Mouse (Mus musculus): Measurements from ENCODE around the gene Morn1.

Gene Morn1

DNA sequence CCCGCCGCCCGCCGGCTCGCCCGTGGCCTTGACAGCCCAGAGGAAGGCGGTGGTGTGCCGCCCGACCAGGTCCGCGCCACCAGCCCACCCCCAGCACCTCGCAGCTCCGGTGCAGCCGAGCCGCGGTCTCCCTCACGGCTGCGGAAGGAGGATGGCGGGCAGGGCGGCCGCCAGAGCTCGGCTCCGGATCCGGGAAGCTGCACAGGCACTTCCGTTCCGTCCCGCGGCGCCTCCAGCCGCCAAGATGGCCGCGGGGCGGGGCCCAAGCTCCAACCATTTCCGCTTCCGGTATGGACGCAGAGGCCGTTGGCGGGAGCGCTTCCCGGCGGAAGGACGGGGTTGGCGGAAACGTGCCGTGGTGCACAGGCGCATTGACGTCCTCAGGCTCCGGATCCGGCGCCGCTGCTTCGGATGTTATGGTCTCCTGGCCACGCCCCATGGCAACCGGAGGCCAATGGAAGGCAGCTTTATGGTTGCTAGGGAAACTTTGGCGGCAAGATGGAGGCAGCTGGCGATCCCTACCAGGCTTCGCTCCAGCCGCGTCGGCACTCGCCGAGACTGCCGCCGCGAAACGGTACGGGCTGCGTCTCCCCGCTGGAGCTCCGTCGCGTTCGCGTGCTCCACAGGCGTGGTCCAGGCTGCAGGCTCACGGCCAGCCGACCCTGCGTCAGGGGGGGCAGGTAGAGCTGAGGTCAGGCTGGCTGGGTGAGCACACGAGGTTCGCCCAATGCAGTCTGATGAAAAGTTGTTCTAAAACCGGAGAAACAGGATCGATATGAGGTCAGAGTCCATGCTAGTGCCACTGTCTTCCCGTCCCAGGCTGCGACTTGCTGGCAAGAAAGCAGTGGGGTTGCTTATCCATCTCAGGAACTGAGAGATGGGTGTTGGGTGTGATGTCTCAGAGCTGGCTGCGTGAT is at the start of gene Morn1, which contains the start of gene Rer1:
Gene Morn1, plus strand, starts transcription at position 470 of the 917 bp plus-strand sequence.
Gene Rer1, minus strand, starts transcription at position 275 of the 917 bp plus-strand sequence.
- DNase-seq (ENCODE audit: low spot score): peak; percentile 99

DNA sequence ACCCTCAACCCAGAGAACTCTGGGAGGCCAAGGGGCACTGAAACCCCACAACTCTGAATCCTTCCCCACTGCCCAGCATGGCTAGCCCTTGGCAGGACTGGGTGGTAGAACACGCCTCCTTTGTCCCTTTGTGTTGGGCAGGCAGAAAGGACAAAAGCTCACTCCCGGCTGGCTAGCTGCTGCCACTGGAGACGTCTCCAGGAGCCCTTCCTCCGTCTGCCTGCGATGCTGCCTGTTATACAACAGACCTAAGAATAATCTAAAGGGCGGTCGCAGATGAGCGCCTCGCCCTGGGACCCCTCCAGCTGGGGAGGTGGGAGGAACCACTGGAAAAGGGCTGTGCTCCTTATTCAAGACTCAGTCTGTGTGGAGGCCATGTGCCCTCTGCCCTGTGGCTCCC is 46.2 kb upstream of the Morn1 start:
- DNase-seq (ENCODE audit: low spot score): no peak

DNA sequence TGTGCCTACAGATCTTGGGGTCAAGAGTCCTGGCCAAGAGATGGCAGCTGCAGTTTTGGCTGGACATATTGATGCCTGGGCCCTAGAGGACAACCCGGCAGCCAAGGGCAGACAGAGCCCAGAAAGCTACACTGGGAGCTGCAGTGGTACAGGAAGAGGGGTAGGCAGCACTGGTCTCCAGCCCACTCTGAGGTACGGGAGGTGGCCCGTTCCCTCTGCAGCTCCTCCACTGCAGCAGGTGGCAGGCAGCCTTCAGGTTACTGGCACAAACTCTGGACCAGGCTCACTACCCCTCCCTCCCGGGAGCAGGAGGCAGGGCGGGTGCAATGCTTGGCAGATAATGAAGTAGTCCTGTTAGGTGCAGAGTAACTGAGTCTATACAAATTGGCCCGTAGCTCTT is 45.7 kb upstream of the Morn1 start:
- no peak for DNase-seq (ENCODE audit: low spot score)

DNA sequence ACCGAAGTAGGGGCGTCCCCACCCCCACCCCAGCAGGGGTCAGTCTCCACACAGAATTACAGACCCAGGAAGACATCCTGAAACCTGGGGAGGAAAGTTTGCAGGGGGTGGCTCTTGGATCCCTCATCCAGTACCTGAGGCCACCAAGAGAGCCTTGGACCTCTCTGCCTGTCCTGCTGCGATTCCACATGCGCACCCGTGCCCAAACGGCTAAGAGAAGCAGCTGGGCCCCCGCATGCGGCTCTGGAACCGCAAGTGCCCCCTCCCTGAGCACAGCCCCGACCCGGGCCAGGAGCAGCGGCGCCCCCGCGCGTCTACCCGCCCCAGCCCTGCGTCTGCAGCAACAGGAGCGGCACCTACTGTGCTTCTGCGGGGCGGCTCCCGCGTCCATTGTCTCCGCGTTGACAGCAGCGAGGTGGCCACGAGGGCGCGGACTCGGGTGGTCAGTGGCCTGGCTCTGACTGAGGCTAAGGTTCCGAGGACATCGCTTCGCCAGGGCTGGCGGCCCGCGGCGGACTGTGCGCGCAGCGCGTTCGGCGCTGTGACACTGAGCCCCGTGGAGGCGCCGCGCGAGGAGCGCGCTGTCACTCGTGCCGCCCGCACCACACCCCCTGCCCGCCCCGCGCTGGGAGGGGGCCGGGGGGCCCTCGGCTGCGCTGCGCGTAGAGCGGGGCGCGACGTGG is 43.6 kb upstream of the Morn1 start:
- DNase-seq (ENCODE audit: low spot score): no peak

- no peak for DNase-seq (ENCODE audit: low spot score)
These were observed 43.1 kb upstream of the Morn1 start for GRCm38 (mm10) chr4:155043289-155043625.

GRCm38 (mm10) chr4:155046636-155047035 is 39.7 kb upstream of the Morn1 start:
- peak; percentile 39 for DNase-seq (ENCODE audit: low spot score)

GRCm38 (mm10) chr4:155050116-155050515 is 36.3 kb upstream of the Morn1 start:
- DNase-seq (ENCODE audit: low spot score): no peak

GRCm38 (mm10) chr4:155056724-155057123 is 29.7 kb upstream of the Morn1 start, which contains the start of gene Plch2:
Gene Plch2 (minus strand): TSS chr4:155056784.
- no peak for DNase-seq (ENCODE audit: low spot score)

GRCm38 (mm10) chr4:155058325-155058724 is 28.1 kb upstream of the Morn1 start:
- DNase-seq (ENCODE audit: low spot score): no peak

DNA sequence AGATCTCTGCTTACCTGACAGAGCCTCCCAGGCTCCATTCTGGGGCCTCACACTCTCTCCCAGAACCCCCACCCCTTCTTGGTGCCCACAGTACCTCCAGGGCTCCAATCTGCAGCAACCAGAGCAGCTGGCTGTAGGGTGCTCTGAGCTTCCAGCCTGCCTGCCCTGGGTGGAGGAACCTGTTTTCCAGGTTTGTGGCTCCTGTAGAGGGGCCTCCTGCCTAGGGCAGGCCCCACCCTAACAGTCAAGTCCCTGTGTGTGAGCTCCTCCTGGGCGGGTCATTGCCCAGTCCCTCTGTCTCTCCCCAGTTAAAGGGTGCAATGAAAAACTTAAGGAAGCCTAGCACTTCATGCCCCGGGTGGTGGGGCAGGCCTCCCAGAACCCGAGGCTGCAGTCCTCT is 22.5 kb upstream of the Morn1 start:
- DNase-seq (ENCODE audit: low spot score): no peak

DNA sequence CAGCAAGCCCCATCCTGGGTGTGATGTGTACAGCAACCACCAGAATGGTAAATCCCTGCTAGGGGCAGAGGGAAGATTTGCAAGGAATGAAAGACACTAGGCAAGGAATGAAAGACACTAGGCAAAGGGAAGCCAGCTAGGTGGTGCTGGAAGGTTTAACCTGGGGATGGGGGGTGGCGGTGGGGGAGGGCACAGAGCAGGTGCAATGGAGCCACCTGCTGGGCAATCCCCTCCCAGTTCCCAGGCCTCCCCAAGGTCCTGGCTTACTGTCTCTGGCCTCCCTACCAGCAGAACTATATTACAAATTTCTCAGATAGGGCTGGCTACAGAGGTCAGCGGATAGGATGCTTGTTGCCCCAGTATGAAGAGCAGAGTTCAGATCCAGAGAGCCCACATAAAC is 21.9 kb upstream of the Morn1 start:
- no peak for DNase-seq (ENCODE audit: low spot score)

GRCm38 (mm10) chr4:155065970-155066833 is 20.2 kb upstream of the Morn1 start:
- DNase-seq (ENCODE audit: low spot score): peak; percentile 80

DNA sequence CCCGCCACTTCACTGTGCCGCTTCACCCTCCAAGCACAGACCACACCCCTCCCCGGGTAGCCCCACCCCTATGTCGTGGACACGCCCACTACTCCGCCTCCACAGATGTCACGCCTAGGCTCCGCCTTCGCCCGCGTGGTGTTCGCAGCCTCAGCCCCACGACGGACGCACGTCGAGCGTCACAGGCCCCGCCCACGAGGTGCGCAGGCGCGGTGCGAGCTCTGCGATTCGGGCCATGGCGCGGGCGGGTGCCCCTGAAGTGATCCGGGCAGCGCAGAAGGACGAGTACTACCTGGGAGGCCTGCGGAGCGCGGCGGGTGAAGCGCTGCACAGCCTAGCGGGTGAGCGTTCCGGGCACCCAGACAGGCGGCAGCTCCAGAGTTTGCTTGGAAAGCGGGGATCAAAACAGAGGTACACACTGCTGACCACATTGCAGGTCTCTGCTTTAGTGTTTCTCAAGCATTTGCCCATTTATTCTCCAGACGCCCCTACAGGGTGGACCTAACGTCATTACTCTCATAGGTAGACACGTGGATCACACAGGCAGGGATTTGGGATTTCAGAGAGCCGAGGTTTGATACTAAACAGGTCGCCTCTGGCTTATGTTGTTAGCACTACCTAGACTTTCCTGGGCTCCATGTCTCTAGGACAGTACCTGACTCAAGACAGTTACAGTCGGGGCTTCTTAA is 19.4 kb upstream of the Morn1 start, which contains the start of gene Pex10:
Gene Pex10, plus strand, starts transcription at position 183 of the 689 bp plus-strand sequence.
- peak; percentile 95 for DNase-seq (ENCODE audit: low spot score)

DNA sequence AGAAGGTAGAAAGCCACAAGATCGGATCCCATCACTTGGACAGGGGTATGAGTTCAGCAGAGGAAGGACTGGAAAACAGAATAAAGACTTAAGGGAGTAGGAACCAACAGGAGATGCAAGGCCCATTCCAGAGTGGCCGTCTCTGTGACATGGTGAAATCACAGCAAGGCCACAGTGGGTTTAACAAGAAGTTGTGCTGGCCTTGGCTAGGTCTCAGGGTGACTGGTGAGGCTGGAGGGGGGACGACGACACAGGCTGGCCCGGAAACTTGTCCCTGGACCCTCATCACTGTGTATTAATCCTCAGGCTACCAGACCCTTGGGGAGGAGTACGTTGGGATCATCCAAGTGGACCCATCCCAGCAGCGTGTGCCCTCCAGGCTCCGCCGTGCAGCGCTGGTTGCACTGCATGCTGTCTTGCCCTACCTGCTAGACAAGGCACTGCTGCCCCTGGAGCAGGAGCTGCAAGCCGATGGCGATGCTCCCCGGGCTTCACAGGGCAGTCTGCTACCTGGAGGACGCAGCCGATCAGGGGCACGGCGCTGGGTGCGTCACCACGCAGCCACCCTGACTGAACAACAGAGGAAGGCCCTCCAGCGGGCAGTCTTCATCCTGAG is 17.9 kb upstream of the Morn1 start:
- no peak for DNase-seq (ENCODE audit: low spot score)

GRCm38 (mm10) chr4:155069191-155069590 is 17.2 kb upstream of the Morn1 start:
- no peak for DNase-seq (ENCODE audit: low spot score)

- no peak for DNase-seq (ENCODE audit: low spot score)
These were observed 16.2 kb upstream of the Morn1 start for GRCm38 (mm10) chr4:155070199-155070598.

GRCm38 (mm10) chr4:155070921-155071320 is 15.5 kb upstream of the Morn1 start:
- no peak for DNase-seq (ENCODE audit: low spot score)

DNA sequence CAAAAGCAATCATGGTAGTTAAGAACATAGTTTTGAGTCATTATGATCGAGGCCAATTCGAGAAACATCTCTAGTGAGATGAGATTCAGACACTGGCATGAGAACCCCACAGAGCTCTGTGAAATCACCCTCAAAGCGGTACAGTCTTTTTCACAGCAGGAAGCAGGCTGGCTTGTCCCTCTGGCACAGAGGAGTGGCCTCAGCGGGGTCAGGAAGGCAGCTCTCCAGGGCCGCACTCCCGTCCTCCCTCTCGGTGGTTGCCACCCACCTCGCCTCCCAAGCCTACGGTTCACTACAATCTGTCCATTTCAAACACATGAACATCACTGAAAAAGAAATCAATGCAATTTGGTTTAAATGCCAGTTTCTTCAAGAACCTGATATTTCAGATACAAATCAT is 12.0 kb upstream of the Morn1 start:
- DNase-seq (ENCODE audit: low spot score): no peak

- no peak for DNase-seq (ENCODE audit: low spot score)
These were observed 11.2 kb upstream of the Morn1 start for GRCm38 (mm10) chr4:155075137-155075536.

DNA sequence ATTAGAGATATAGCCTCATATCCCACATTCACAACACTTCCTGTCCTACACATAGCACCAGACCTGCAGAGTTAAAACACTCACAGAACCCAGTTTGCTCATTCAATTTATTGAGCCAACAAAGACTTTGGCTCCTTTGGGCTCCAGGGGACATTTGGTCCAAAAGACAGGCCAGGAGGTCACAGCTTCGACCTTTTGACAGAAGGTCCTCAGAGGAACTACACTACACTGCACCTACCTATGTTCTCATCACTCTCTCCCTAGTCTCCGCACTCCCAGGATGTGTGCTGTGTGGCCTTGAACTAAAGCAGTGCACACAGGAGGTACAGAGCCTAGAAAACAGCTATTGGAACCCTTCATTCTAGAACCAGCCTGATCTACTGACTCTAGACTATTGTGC is 10.6 kb upstream of the Morn1 start:
- no peak for DNase-seq (ENCODE audit: low spot score)

DNA sequence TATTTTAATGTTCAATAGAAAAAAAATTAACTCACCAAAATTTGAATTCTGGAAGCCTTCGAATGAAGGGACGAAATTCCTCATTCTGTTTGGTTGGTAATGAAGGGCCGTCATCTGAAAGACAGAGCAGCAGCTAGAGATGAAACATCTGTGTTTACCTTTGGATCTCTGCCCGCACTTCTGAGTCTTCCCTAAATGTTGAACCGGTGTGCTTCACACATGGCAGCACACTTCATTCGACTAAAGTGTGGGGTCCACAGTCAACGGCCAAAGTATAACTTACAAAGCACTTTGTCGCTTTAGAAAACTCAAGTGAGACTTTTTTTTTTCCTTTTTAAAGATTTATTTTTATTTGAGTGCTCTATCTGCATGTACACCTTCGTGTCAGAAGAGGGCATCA is 9.7 kb upstream of the Morn1 start:
- no peak for DNase-seq (ENCODE audit: low spot score)
